Mouse (Mus musculus) bone marrow macrophage, adult 2 months (primary cell): ENCODE measurements around the gene Bspry.

ENCODE experiments used
- CTCF ChIP-seq: IDR thresholded peaks from 2 replicates; pipeline ENCODE4 v1.5.1; 2012; ENCODE audit warnings: low read depth, mild to moderate bottlenecking, low read length, moderate library complexity
- POLR2A ChIP-seq: IDR thresholded peaks from 2 replicates; pipeline ENCODE4 v1.6.1; 2012; ENCODE audit warnings: mild to moderate bottlenecking, low read depth, low read length, borderline replicate concordance

GRCm38 (mm10) chr4:62485450-62486161, 5.8 kb downstream of the Bspry start:
- TF ChIP-seq POLR2A (no peak), CTCF (no peak)
